Mouse (Mus musculus) myocyte (in vitro differentiated cells): ENCODE results near the gene Fancd2.

Source experiments
- CEBPB ChIP-seq: IDR thresholded peaks from 2 replicates; pipeline ENCODE4 v1.6.1; 2011; ENCODE audit warnings: mild to moderate bottlenecking, moderate library complexity; ENCODE audit not compliant: poor library complexity, insufficient read depth, severe bottlenecking
- E2F4 ChIP-seq: IDR thresholded peaks from one replicate; pipeline ENCODE4 v1.6.1; 2011; ENCODE audit warnings: mild to moderate bottlenecking, control low read depth, moderate library complexity; ENCODE audit not compliant: insufficient read depth
- MAX ChIP-seq: IDR thresholded peaks from one replicate; pipeline ENCODE4 v1.6.1; 2011; ENCODE audit warnings: low read depth, mild to moderate bottlenecking, control low read depth
- MYOD1 ChIP-seq, 3 experiments: IDR thresholded peaks; one replicate each; pipeline ENCODE4 v1.6.1; 2011; ENCODE audit warnings: control low read depth in 2 of 3, low read depth in 2 of 3, mild to moderate bottlenecking in 2 of 3, moderate library complexity in 1 of 3; ENCODE audit not compliant: insufficient read length in 2 of 3, control insufficient read depth in 1 of 3
- MYOG ChIP-seq, 3 experiments: IDR thresholded peaks; one replicate each; pipeline ENCODE4 v1.6.1; 2011; ENCODE audit warnings: control low read depth in 2 of 3, low read depth in 2 of 3, mild to moderate bottlenecking in 2 of 3; ENCODE audit not compliant: insufficient read length in 2 of 3, control insufficient read depth in 1 of 3, insufficient read depth in 1 of 3
- POLR2A ChIP-seq: IDR thresholded peaks from one replicate; pipeline ENCODE4 v1.6.1; 2011; ENCODE audit warnings: low read depth, mild to moderate bottlenecking, control low read depth, moderate library complexity; ENCODE audit not compliant: insufficient read length
- POLR2AphosphoS2 ChIP-seq: IDR thresholded peaks from one replicate; pipeline ENCODE4 v1.6.1; 2011; ENCODE audit warnings: low read depth, control low read depth; ENCODE audit not compliant: insufficient read length
- REST ChIP-seq: IDR thresholded peaks from one replicate; pipeline ENCODE4 v1.6.1; 2011; ENCODE audit warnings: mild to moderate bottlenecking, control low read depth, moderate library complexity; ENCODE audit not compliant: insufficient read depth, insufficient read length
- SRF ChIP-seq: IDR thresholded peaks from one replicate; pipeline ENCODE4 v1.6.1; 2011; ENCODE audit warnings: low read depth; ENCODE audit not compliant: control insufficient read depth, insufficient read length
- TCF12 ChIP-seq: IDR thresholded peaks from one replicate; pipeline ENCODE4 v1.6.1; 2011; ENCODE audit warnings: mild to moderate bottlenecking, control low read depth; ENCODE audit not compliant: poor library complexity, insufficient read depth, severe bottlenecking
- TCF3 ChIP-seq: IDR thresholded peaks from one replicate; pipeline ENCODE4 v1.6.1; 2011; ENCODE audit warnings: low read depth, control low read depth; ENCODE audit not compliant: insufficient read length
- USF1 ChIP-seq: IDR thresholded peaks from one replicate; pipeline ENCODE4 v1.6.1; 2011; ENCODE audit warnings: low read depth, mild to moderate bottlenecking, control low read depth, moderate library complexity

- no peak for TF ChIP-seq MAX
- TF ChIP-seq POLR2A: no peak
- TF ChIP-seq E2F4: no peak
- TF ChIP-seq SRF: no peak
- TF ChIP-seq USF1: no peak
- TF ChIP-seq MYOD1 (IDR thresholded peaks at IDR 0.05; ENCODE audit: control insufficient read depth in 1 of 3, insufficient read length in 2 of 3, low read depth in 2 of 3): no peak
- no peak for TF ChIP-seq MYOG (IDR thresholded peaks at IDR 0.05; ENCODE audit: control insufficient read depth in 1 of 3, insufficient read depth in 1 of 3, insufficient read length in 2 of 3, low read depth in 2 of 3)
- TF ChIP-seq REST: no peak
- TF ChIP-seq TCF12: no peak
- TF ChIP-seq CEBPB: no peak
- no peak for TF ChIP-seq POLR2AphosphoS2
- TF ChIP-seq TCF3: no peak
These were observed 83.5 kb downstream of the Fancd2 start for GRCm38 (mm10) chr6:113614997-113615396.
